Mouse (Mus musculus): ENCODE results near the gene Pbp2. TPM values are rescaled to one million over a fixed set of nuclear protein-coding genes. Genes with fewer than 3 reads are reported as not detected.

Pbp2 gene
- polyA plus RNA-seq, 1 experiment from 2014 or later, result 0.31 TPM

GRCm38 (mm10) chr6:135316141-135316540 is 5.9 kb upstream of the Pbp2 start:
- DNase-seq (ENCODE audit: low spot score) (no peak), ATAC-seq (ENCODE audit: low read depth) (no peak)
- 79% methylated on average over 2 of the region's 2 CpGs for WGBS
- Histone ChIP-seq H3K9me3 (ENCODE audit: control insufficient read depth, low read length) (no peaks in the 10 kb centered on the region), H3K9ac (ENCODE audit: low read depth, low read length) (no peak overlapping the region), H3K4me2 (ENCODE audit: low read depth, low read length) (no peak overlapping the region), H3K27me3 (replicated peaks; ENCODE audit: control insufficient read depth, insufficient read depth, low read length) (no peaks in the 10 kb centered on the region), H3K4me3 (ENCODE audit: low read depth, low read length) (no peak overlapping the region), H3K27ac (replicated peaks; ENCODE audit: low read depth, low read length) (no peak overlapping the region), H3K36me3 (ENCODE audit: control insufficient read depth, insufficient read depth, low read length) (no peaks in the 10 kb centered on the region), H3K4me1 (ENCODE audit: control insufficient read depth, insufficient read depth, low read length) (peaks cover 5% of the 10 kb centered on the region; the same call in 1 of the 2 replicates)

- no peak for ATAC-seq (ENCODE audit: low read depth)
- H3K9ac ChIP-seq (ENCODE audit: low read depth, low read length), result no peak overlapping the region
- H3K36me3 ChIP-seq (ENCODE audit: control insufficient read depth, insufficient read depth, low read length), result no peaks in the 10 kb centered on the region
- H3K4me3 ChIP-seq (ENCODE audit: low read depth, low read length), result no peak overlapping the region
- peaks cover 5% of the 10 kb centered on the region; the same call in 1 of the 2 replicates for H3K4me1 ChIP-seq (ENCODE audit: control insufficient read depth, insufficient read depth, low read length)
- no peaks in the 10 kb centered on the region for H3K27me3 ChIP-seq (replicated peaks; ENCODE audit: control insufficient read depth, insufficient read depth, low read length)
- H3K9me3 ChIP-seq (ENCODE audit: control insufficient read depth, low read length), result no peaks in the 10 kb centered on the region
- no peak overlapping the region for H3K27ac ChIP-seq (replicated peaks; ENCODE audit: low read depth, low read length)
- 41% methylated on average over 9 of the region's 9 CpGs for WGBS
- H3K4me2 ChIP-seq (ENCODE audit: low read depth, low read length), result no peak overlapping the region
- DNase-seq (ENCODE audit: low spot score), result peak; percentile 41
Observed at GRCm38 (mm10) chr6:135313981-135314380, 3.8 kb upstream of the Pbp2 start.

- no peaks in the 10 kb centered on the region for H3K27me3 ChIP-seq (replicated peaks; ENCODE audit: control insufficient read depth, insufficient read depth, low read length)
- WGBS, result 78% methylated on average over 5 of the region's 5 CpGs
- DNase-seq (ENCODE audit: low spot score) (no peak), ATAC-seq (ENCODE audit: low read depth) (no peak)
- no peaks in the 10 kb centered on the region for H3K36me3 ChIP-seq (ENCODE audit: control insufficient read depth, insufficient read depth, low read length)
- no peak overlapping the region for H3K27ac ChIP-seq (replicated peaks; ENCODE audit: low read depth, low read length)
- no peak overlapping the region for H3K4me2 ChIP-seq (ENCODE audit: low read depth, low read length)
- H3K9ac ChIP-seq (ENCODE audit: low read depth, low read length), result no peak overlapping the region
- H3K4me3 ChIP-seq (ENCODE audit: low read depth, low read length), result no peak overlapping the region
- no peaks in the 10 kb centered on the region for H3K9me3 ChIP-seq (ENCODE audit: control insufficient read depth, low read length)
- H3K4me1 ChIP-seq (ENCODE audit: control insufficient read depth, insufficient read depth, low read length), result peaks cover 5% of the 10 kb centered on the region; the same call in 1 of the 2 replicates
Observed at GRCm38 (mm10) chr6:135312038-135312437, 1.8 kb upstream of the Pbp2 start.

- ATAC-seq (ENCODE audit: low read depth), result peak; percentile 75
- WGBS, result 26% methylated on average over 7 of the region's 7 CpGs
Observed at GRCm38 (mm10) chr6:135304576-135305260, 5.5 kb downstream of the Pbp2 start.

GRCm38 (mm10) chr6:135302421-135303125 is 7.6 kb downstream of the Pbp2 start:
- H3K9me3 ChIP-seq (ENCODE audit: control insufficient read depth, low read length), result no peaks in the 10 kb centered on the region
- H3K36me3 ChIP-seq (ENCODE audit: control insufficient read depth, insufficient read depth, low read length), result no peaks in the 10 kb centered on the region
- no peaks in the 10 kb centered on the region for H3K27me3 ChIP-seq (replicated peaks; ENCODE audit: control insufficient read depth, insufficient read depth, low read length)
- no peak overlapping the region for H3K27ac ChIP-seq (replicated peaks; ENCODE audit: low read depth, low read length)
- 82% methylated on average over 10 of the region's 10 CpGs for WGBS
- no peak overlapping the region for H3K9ac ChIP-seq (ENCODE audit: low read depth, low read length)
- no peak for DNase-seq (ENCODE audit: low spot score)
- ATAC-seq (ENCODE audit: low read depth), result no peak
- H3K4me1 ChIP-seq (ENCODE audit: control insufficient read depth, insufficient read depth, low read length), result peaks cover 10% of the 10 kb centered on the region
- no peak overlapping the region for H3K4me2 ChIP-seq (ENCODE audit: low read depth, low read length)
- H3K4me3 ChIP-seq (ENCODE audit: low read depth, low read length), result no peak overlapping the region

More at GRCm38 (mm10) chr6:135304576-135305260, 5.5 kb downstream of the Pbp2 start:
- H3K4me2 ChIP-seq (ENCODE audit: low read depth, low read length), result no peak overlapping the region
- DNase-seq (ENCODE audit: low spot score), result peak; percentile 64
- H3K4me1 ChIP-seq (ENCODE audit: control insufficient read depth, insufficient read depth, low read length), result peaks cover 10% of the 10 kb centered on the region
- no peaks in the 10 kb centered on the region for H3K36me3 ChIP-seq (ENCODE audit: control insufficient read depth, insufficient read depth, low read length)
- H3K9ac ChIP-seq (ENCODE audit: low read depth, low read length), result peak overlapping the region; percentile 9; the same call in 1 of the 2 replicates
- no peak overlapping the region for H3K4me3 ChIP-seq (ENCODE audit: low read depth, low read length)
- H3K27me3 ChIP-seq (replicated peaks; ENCODE audit: control insufficient read depth, insufficient read depth, low read length), result no peaks in the 10 kb centered on the region
- H3K27ac ChIP-seq (replicated peaks; ENCODE audit: low read depth, low read length), result peak overlapping the region; percentile 63
- no peaks in the 10 kb centered on the region for H3K9me3 ChIP-seq (ENCODE audit: control insufficient read depth, low read length)

- Histone ChIP-seq H3K4me1 (ENCODE audit: control insufficient read depth, insufficient read depth, low read length) (peaks cover 23% of the 10 kb centered on the region), H3K4me3 (ENCODE audit: low read depth, low read length) (no peak overlapping the region), H3K36me3 (ENCODE audit: control insufficient read depth, insufficient read depth, low read length) (no peaks in the 10 kb centered on the region), H3K27me3 (replicated peaks; ENCODE audit: control insufficient read depth, insufficient read depth, low read length) (no peaks in the 10 kb centered on the region), H3K9ac (ENCODE audit: low read depth, low read length) (no peak overlapping the region), H3K27ac (replicated peaks; ENCODE audit: low read depth, low read length) (no peak overlapping the region), H3K9me3 (ENCODE audit: control insufficient read depth, low read length) (no peaks in the 10 kb centered on the region), H3K4me2 (ENCODE audit: low read depth, low read length) (no peak overlapping the region)
- ATAC-seq (ENCODE audit: low read depth), result no peak
- WGBS, result 82% methylated on average over 4 of the region's 4 CpGs
- no peak for DNase-seq (ENCODE audit: low spot score)
Observed at GRCm38 (mm10) chr6:135300469-135300868, 9.7 kb downstream of the Pbp2 start.

GRCm38 (mm10) chr6:135299024-135299550 is 11.1 kb downstream of the Pbp2 start:
- no peak for ATAC-seq (ENCODE audit: low read depth)
- Histone ChIP-seq H3K9me3 (ENCODE audit: control insufficient read depth, low read length) (no peaks in the 10 kb centered on the region), H3K27ac (replicated peaks; ENCODE audit: low read depth, low read length) (no peak overlapping the region), H3K9ac (ENCODE audit: low read depth, low read length) (no peak overlapping the region), H3K36me3 (ENCODE audit: control insufficient read depth, insufficient read depth, low read length) (no peaks in the 10 kb centered on the region), H3K4me3 (ENCODE audit: low read depth, low read length) (no peak overlapping the region), H3K4me2 (ENCODE audit: low read depth, low read length) (no peak overlapping the region), H3K27me3 (replicated peaks; ENCODE audit: control insufficient read depth, insufficient read depth, low read length) (no peaks in the 10 kb centered on the region), H3K4me1 (ENCODE audit: control insufficient read depth, insufficient read depth, low read length) (peaks cover 24% of the 10 kb centered on the region)
- 86% methylated on average over 7 of the region's 7 CpGs for WGBS
- DNase-seq (ENCODE audit: low spot score), result no peak

GRCm38 (mm10) chr6:135297570-135297969 is 12.6 kb downstream of the Pbp2 start:
- Histone ChIP-seq H3K4me2 (ENCODE audit: low read depth, low read length) (no peak overlapping the region), H3K4me3 (ENCODE audit: low read depth, low read length) (no peak overlapping the region), H3K9ac (ENCODE audit: low read depth, low read length) (no peak overlapping the region), H3K27me3 (replicated peaks; ENCODE audit: control insufficient read depth, insufficient read depth, low read length) (no peaks in the 10 kb centered on the region), H3K9me3 (ENCODE audit: control insufficient read depth, low read length) (no peaks in the 10 kb centered on the region), H3K27ac (replicated peaks; ENCODE audit: low read depth, low read length) (no peak overlapping the region), H3K36me3 (ENCODE audit: control insufficient read depth, insufficient read depth, low read length) (no peaks in the 10 kb centered on the region), H3K4me1 (ENCODE audit: control insufficient read depth, insufficient read depth, low read length) (peaks cover 23% of the 10 kb centered on the region)
- ATAC-seq (ENCODE audit: low read depth) (no peak), DNase-seq (ENCODE audit: low spot score) (no peak)
- 65% methylated on average over 7 of the region's 7 CpGs for WGBS

All from embryonic facial prominence, embryonic 14.5 days (tissue).